Mouse (Mus musculus): ENCODE measurements at regions not wholly inside any gene's neighbourhood (a gene's known extent, or its start where the extent isn't known, plus 50 kb on each side); places are given as distances from the start of the nearest gene placed in this dataset.
"Not testable (repeated sequence)": the region's sequence is repeated elsewhere in the genome, so short reads cannot be mapped to it uniquely, and the experiment has no call there.

DNA sequence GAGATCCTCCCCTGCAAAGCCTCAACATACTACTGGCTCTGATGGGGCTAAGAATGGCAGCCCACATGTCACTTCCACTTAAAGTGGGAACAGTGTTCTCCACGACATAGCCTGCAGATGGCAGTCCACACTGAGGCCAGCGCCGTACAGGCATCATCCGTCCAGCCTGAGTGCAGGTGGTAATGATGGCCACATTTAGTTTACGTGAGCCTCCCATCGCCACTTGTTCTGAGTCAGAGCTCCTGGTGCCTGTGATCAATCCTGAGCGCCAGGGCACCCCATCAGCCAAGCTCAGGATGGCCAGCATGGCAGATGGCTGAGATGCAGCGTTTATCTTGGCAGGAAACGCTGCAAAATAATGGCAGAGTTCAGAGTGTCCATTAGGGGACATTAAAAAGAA lies 159.6 kb downstream of the Adgrd1 start:
- no peak for DNase-seq (ENCODE audit: low spot score)

DNA sequence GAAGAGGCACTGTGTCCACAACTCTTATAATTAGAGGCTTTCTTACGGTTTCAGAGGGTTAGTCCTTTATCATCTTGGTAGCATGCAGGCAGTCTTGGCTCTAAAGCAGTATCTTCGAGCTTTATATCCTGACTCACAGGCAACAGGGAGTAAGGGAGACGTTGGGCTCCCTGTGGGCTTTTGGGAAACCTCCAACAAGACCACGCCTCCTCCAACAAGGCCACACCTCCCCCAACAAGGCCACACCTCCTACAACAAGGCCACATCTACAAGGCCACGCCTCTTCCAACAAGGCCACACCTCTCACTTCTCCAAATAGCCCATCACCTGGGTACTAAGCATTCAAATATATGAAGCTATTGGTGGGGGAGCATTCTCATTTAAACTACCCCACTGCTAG lies 160.7 kb downstream of the Adgrd1 start:
- no peak for DNase-seq (ENCODE audit: low spot score)

DNA sequence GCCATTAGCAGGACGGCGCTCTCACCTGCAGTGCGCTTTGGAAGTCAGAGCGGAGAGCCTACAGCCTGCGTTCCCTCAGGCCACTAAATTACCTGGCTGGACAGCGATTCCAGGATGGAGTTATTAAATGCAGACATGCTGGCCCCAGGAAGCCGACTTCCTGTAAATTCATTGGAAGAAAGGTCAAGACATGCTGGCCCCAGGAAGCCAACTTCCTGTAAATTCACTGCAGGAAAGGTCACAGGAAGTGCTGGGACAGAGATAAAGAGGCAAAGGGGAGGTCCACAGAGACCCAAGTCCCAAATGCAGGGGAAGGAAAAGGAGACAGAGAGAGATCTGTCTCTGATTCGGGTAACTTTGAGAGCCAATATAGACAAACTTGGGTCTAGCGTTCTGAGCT lies 164.1 kb downstream of the Adgrd1 start:
- DNase-seq (ENCODE audit: low spot score), result no peak

DNA sequence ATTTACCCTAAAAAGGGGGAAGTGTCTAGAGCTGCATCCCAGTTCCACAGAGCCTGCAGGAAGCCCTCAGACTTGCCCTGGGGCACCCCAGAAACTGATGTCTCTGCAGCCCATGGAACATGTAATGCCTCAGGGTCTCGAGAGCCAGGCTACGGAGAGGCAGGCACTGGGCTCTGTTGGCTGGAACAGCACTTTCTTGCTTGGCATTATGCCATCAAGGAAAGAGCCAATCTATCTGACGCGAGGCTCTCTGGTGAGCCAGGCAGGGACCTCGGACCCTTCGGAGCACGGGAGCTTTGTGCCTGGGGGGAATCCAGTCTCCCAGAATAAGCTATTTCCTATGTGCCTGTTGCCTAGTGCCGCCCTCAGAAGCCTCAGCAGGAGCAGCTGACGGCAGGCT lies 166.6 kb downstream of the Adgrd1 start:
- no peak for DNase-seq (ENCODE audit: low spot score)

DNA sequence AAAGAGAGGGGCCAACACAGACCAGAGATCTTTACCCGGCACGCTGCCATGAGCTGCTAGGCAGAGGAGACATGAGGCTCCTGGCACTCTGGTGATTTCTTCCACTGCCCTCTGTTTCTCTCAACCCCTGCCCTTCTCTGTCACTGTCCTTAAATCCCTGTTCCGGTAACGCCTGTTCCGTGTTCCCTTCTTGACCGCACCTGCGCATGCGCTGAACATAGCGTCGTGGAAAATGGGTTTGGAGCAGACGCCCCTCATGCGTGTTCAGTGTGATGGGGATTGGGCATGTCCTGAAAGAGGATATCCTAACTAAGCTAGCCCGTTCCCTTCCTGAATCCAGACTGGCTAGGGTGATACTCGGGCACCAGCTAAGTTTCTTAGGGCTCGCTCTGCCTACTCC lies 167.8 kb downstream of the Adgrd1 start:
- DNase-seq (ENCODE audit: low spot score), result no peak

DNA sequence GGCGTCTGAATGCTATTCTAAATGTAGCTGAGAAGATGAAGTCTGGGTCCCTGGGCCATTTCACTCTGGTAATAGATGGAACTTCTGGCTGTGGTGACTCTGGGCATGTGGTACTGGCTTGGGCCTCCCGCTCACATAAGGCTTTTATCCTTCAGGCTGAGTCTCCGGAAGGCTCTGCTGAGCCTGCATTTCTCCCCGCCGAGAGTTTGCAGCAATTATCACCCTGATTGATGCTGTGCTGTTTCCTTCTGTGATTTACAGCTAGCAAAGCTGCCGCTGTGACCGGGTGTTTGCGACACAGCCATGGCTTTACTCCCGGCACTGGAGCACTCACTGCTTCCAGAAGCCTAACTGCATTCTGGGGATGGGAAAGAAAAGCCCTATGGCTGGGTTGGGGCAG lies 171.9 kb downstream of the Adgrd1 start:
- no peak for DNase-seq (ENCODE audit: low spot score)

DNA sequence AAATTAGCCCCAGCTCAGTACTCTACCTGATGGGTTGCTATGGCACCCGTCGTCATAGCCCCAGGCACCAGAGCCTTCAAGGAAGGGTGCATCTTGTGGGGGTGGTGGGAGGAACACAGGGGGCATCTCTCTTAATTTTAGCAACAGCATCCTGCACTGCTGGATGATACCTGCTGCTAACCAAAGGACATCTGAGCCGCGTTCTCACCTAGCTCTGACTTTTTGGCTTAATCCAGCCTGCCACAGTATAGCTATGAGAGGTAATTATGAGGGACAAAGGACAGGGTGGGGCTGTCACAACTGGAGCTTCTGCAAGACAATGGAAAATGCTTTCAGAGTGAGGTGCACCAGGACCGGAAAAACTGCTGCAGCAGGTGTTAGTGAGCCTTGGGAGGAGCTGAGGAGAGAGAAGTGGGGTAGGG lies 173.5 kb downstream of the Adgrd1 start:
- DNase-seq (ENCODE audit: low spot score), result no peak

DNA sequence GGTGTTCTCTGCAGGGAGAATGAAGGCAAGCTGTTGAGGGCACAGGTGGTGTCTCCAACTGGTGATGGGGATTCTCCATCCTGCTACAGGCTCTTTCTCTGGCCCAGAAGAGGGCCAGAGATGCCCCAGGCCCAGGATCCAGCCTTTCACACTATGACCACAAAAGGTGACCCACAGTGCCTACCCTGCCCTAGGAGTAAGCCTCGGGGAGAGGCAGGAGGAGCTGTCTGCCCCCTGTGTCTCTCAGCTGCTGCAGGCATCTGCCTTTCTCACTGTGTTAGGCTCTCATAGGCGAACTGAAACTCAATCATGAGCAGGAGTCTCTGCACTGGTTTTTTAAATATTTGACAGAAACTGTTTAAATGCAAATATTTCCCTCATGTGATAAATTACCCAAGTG lies 184.9 kb downstream of the Adgrd1 start:
- no peak for DNase-seq (ENCODE audit: low spot score)

DNA sequence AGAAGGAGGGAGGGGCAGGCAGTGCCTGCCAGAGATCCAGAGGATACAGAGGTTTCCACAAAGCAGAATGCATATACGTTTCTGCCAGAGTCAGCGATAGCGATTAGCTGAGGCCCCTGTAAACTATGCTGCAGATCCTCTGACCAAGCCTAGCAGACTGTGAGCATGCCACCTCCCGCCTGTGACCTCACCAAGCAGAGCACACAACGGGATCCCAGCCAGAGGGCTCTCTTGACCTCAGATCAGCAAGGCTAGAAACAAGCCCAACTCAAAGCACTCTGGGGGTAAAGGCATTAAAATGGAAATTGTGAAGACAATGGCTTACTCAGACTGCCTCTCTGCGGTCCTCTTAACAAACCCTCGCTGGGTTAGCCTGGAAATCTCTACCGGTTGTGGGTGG lies 185.6 kb downstream of the Adgrd1 start:
- no peak for DNase-seq (ENCODE audit: low spot score)

DNA sequence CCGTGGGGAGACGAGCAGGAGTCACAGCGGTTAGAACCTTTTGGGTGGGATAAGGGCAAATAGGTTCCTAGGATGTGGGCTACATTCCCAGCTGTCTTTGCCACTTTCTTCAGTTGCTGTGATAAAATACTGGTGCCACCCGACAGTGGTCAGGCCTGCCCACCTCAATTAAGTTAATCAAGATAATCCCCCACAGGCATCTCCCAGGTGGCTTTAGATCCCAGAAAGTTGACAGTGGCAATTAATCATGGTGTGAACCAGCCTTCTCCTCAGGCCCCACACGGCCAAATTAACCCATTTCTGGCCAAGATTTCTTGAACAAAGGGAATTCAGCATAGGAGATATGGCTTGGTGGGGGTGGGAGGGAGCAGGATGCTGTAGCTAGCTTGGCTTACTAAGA lies 186.3 kb downstream of the Adgrd1 start:
- DNase-seq (ENCODE audit: low spot score), result no peak

DNA sequence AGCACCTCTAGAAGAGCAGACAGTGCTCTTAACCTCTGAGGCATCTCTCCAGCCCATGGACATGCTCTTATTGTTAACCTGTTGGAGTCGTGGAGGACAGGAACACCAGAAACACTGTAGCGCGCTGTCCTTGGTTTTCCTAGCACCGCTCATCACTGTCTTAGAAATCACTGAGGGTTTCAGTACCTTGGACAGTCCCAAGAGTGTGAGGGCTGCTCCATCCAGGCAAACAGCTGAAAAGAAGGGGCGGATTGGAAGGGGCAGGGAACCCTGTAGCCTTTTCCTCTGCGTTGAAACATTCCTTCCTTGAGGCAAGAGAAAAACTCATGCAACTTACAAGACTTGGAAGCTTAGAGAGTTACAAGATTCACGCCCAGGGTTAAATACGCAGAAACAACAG lies 190.9 kb downstream of the Adgrd1 start:
- no peak for DNase-seq (ENCODE audit: low spot score)

DNA sequence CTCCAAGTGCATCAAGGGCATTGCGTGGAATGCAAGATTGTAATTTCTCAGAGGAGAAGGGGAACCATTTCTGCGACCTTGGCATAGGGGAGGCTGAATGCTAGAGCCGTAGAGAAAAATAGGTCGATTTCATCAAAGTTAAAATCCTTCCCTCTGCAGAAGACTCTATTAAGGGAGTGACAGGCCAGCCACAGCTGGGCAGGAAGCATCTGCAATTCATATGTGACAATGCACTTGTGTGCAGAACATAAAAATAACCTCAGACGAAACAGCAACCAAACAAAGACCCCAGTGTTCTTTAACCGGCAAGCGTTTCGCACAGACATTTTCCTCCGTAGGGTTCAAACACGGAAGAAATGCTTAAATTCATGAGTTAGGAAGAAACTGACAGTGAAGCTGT lies 196.3 kb downstream of the Adgrd1 start:
- not testable (repeated sequence) for DNase-seq (ENCODE audit: low spot score)

DNA sequence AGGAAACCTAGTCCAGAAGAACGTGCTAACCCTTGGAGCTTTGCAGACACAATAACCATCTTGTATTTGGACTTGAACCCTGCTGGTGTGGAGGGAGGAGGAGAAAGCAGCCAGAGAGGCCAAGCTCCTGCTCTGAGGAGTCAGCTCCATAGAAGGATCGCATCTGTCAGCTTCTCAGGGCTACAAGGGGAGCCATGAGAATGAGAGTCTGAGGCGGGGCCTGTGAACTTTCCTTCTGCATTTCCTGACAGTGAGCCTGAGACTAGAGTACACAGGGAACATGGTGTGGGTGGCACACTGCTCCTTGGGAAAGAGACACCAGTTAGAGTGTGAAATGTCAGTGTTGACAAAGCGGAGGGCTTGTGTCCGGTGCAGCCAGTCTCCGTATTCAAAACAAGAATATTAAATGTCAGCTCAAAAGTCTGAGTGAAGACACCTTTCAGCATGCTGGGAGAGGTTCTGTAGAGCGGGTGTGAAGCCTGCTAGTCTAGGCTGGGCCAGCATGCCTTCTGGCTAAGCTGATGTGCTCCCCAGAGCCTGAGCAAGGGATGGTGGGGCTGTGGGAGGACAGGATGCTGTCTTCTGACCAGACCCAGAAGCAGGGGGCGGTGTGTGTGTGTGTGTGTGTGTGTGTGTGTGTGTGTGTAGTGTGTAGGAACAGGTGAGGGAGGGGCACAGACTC lies 198.5 kb downstream of the Adgrd1 start:
- DNase-seq (ENCODE audit: low spot score), result not testable (repeated sequence)

DNA sequence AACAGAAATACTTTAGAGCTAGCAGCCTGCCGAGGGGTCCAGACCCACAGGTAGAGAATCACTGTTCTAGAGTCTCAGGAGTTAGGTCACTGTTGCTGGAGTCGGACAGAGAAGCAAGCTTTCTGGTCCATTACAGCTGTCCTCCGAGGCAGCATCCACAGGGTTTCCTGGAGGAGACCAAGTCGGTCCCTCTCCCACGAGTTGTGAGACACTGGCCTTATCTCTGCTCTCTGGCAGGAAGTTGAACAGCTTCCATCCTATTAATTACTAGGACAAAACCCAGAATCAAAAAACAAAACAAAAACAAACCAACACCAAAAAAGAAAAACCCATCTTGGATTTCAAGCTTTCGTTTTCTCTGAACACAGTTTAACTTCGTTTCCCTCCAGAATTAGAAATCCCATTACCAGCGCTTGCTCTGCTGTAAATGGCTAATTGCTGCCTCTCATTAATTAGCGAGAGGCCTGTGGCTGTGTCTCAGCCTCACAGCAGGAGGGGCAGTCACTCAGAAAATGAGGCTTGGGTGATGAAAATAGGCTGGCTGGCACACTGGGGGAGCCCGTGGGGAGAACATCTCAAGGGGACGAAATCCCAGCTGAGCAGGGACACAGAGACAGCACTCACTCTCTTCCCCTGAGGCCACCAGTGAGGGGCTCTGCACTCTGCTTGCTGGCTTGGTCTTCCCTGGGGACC lies 201.3 kb downstream of the Adgrd1 start:
- DNase-seq (ENCODE audit: low spot score), result no peak

DNA sequence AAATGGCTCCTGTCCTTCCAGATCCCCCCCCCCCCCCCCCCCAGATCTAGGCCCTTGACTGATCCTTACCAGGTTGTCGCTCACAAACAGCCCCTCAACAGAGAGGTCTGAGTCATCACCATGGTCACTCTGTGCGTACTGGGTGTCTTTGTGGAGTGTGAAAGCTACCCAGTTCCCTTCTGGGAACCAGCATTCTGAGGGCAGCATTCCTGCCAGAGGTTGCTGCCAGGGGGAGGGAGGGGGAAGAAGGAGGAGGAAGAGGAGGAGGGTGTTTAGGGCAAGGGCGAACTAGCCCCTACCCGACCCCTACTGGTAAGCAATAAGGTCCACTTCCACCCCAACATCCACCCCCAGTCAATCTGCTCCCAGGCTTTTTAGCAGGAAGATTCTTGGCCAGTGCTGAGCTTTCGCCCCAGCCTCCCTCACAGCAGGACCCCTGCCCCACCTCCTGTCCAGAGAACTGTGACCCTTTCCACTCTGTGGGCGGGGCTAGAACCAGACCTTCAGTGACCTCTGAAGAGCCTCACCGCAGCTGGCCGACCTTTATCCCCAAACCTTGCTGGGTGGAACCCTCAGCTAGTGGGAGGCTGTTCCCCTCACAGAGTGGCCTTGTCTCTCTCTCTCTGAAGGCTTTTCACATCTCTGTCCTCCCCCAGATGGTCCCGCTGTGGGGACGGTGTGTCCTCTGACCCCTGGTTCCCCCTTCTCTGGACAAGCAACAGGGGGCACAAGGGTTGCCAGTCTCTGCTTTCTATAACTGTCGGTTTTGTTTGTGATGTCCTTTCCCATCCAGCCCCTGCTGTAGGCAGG lies 202.2 kb upstream of the Sfswap start:
- DNase-seq (ENCODE audit: low spot score), result no peak

DNA sequence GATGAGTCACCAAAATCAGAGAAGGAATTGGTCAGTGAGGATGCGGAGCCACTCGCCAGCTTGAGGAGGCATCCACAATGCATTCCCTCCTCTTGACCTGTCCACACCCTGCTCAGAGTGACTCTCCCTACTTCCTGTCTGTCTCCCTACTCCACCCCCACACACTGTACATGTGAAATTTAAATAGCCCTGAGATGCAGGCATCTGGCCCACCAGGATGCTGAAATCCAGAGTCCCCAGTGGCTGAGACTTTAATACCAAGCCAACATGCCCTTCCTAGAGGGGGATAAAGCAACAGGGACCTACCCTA lies 201.6 kb upstream of the Sfswap start:
- no peak for DNase-seq (ENCODE audit: low spot score)

DNA sequence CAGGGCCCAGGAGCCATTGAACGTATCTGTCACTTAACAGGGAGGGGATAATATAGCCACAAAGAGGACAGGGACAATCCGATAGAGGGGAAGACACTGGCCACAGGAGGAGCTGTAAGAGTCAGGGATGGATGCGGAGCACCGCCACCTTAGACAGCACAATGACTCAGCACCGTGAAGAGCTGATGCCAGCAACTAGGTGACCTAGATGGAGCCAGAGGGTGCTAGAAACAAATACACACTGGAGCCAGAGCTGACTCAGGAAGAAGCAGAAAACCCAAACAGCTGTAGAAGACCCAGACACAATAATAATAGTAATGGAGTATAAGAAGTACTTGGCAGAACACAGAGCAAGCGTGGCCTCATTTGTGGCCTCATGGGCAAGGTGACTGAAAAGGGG lies 200.6 kb upstream of the Sfswap start:
- no peak for DNase-seq (ENCODE audit: low spot score)

DNA sequence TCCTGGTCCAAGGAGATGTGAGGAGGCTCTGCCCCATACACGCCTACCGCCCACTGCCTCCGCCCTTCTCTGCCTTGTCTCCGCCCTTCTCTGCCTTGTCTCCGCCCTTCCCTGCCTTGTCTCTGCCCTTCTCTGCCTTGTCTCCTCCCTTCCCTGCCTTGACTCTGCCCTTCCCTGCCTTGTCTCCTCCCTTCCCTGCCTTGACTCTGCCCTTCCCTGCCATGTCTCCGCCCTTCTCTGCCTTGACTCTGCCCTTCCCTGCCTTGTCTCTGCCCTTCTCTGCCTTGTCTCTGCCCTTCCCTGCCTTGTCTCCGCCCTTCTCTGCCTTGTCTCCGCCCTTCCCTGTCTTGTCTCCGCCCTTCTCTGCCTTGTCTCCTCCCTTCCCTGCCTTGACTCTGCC lies 185.4 kb upstream of the Sfswap start:
- peak; percentile 0 for DNase-seq (ENCODE audit: low spot score)

DNA sequence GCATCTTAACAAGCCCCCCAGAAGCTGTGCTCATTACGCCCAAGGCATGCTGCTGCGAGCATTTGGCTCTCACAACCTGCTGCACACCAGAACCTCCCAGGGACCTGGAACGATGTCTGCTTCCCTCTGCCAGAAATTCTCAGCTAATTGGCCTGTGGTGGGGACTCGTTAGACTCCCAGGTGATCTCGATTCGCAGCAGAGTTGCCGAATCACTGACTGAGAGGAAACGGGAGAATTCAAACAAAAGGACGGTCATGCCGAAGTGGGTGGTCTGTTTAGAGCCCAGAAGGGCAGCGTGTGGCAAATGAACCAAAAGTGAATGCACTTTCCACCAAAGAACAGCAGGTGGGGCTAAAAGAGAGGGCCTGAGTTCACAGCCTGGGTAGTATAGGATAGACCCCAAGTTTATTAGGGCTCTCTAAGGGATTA lies 169.9 kb upstream of the Sfswap start:
- DNase-seq (ENCODE audit: low spot score), result no peak

DNA sequence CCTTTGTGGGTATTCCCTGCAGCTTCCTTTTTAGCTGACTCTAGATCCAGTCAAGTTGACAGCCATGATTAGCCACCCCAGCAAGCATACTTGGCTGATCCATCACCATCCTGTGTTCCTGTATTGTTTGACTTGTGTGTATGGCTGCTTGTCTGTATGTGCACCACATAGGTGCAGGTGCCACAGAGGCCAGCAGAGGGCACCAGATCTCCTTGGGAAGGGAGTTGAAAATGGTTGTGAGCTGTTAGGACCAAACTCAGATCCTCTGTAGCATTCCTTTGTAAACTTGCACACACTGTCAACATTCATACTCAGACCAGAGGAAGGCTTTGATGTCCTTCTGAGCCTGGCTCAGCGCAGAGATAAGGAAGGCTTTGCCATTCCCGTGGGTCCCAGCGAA lies 169.0 kb upstream of the Sfswap start:
- DNase-seq (ENCODE audit: low spot score), result no peak

DNA sequence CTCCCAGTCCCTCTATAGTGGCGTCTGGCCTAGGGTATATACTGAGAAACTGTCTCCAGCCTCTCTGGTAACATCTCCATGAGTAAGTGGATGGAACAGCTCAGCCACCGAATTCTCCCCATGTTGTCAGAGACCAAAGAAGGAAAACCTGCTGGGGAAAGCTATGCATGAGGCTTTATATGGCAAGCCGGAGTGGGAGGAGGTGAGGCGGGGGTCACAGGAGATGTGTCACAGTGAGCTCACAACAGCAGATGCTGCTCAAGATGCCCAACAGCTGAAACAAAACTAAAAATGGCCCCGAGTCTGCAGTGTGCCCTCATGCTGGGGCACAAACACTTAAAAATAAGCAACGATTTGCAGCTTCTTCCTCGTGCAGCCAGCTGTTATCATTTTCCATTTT lies 162.5 kb upstream of the Sfswap start:
- DNase-seq (ENCODE audit: low spot score), result no peak

DNA sequence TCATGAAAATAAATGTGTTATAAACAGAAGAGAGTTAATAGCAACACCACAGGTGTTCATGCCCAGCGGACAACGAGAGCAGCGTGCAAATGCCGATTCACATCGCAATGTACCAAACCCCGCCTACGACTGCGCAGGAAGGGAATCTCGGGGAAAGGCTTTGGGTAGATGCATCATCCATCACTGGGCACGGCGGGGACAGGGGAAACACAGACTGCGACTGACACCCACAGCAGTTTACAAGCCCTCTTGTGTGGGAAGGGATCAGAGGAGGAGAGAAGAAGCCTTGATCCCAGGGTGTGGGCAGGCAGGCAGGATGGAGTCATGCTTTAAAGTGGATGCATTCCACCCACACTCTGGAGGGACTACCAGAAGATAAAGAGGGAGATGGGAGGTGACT lies 157.0 kb upstream of the Sfswap start:
- no peak for DNase-seq (ENCODE audit: low spot score)

DNA sequence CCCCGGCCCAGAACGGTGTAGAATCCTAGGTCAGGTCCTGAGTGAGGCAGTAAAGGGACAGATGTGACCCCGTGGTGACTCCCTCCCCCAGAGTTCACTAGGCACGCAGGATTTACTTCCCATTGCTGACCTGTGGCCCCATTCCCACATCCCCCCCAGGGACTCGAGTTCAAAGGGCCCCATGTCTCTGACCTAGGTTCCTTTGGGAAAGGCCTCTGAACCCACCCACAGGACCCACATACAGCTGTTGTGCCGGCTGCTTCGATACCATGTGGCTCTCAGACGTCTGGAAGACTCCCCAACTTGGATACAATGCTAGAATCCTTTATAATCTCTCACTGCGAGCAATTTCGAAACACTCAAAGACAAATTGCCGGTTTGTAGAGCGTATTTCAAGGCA lies 151.0 kb upstream of the Sfswap start:
- no peak for DNase-seq (ENCODE audit: low spot score)
